Mouse (Mus musculus): ENCODE data around the gene Cfdp1.
A peak's percentile ranks its signal among the peaks of the same experiment; 100 is the strongest.
"Not testable (repeated sequence)": the region's sequence is repeated elsewhere in the genome, so short reads cannot be mapped to it uniquely, and the experiment has no call there.

Gene Cfdp1

DNA sequence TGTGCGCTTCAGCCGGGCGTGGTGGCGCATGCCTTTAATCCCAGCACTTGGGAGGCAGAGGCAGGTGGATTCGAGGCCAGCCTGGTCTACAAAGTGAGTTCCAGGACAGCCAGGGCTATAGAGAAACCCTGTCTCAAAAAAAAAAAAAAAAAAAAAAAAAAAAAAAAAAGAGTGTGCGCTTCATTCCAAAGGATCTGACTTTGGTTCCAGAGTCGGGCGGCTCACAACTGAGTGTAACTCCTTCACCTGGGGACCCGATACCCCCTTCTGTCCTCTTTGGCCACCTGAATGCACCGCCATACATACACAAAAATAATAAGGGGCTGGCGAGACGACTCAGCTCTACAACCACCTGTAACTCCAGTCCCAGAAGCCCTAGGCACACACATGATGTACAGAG is 872 bp downstream of the Cfdp1 start:
- not testable (repeated sequence) for DNase-seq

DNA sequence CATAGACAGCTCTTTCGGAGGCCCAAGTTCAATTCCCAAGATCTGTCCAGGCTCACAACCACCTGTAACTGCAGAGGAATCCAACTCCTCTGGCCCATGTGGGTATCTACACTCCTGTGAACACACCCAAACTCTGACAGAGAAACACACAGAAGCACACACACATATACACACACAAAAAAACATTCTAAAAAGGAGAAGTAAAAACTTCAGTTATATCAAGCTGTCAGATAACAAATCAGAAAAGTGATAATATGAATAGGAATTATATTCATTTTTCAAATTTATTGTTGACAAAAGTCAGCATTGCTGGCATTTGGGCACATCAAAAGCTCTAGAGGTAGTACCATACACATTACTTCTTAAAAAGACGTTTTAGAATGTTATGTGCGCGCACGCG is 7.3 kb downstream of the Cfdp1 start:
- DNase-seq, result no peak

DNA sequence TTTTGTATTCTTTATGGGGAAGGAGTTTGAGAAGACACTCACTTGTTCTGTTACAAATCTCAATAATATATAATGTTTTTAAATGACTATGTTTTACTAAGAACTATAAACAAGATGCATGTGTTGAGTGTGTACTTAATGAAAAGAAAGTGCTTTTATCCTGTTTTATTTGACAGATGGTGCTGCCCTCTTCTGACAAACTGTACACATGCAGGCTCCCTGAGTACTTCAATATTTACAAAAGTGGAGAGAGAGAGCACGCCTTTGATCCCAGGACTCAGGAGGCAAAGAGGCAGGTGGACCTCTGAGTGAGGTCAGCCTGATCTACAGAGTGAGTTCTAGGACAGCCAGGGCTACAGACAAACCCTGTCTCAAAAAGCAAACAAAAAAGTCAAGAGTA is 18.6 kb downstream of the Cfdp1 start:
- no peak for DNase-seq

DNA sequence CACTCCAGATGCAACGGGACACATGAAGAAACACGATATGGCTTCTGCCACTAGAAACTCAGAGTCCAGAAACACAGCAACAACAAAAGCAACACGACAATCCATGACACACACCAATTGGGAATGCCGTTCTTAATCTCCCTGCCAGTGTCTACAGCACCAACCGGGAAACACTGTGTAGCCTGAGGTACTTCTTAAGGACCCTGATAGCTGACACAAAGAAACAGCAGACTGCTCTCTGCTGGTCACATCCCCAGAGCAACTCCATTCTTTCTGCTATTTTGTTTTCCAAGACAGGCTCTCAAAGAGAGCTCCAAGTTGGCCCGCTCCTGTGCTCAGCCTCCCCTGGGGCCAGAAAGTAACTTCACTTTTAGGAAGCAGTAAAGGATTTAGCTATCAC is 20.1 kb downstream of the Cfdp1 start:
- no peak for DNase-seq

DNA sequence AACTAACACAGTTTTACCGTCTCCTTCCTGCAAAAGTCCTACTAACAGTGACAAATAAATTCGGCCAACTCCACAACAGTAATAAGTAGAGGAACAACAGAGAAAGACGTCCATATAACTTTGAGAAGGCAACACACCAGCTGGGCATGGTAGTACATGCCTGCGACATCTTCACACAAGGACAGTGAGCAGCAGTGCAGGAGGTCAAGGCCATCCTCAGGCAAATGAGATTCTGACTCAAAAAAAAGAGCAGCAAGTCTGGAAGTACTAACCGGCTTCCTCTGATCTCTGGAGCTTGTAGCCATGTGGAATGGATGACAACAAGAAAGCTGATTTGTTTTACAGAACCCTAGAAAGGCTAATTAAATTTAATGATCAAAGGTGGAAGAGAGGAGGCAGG is 21.1 kb downstream of the Cfdp1 start:
- no peak for DNase-seq

DNA sequence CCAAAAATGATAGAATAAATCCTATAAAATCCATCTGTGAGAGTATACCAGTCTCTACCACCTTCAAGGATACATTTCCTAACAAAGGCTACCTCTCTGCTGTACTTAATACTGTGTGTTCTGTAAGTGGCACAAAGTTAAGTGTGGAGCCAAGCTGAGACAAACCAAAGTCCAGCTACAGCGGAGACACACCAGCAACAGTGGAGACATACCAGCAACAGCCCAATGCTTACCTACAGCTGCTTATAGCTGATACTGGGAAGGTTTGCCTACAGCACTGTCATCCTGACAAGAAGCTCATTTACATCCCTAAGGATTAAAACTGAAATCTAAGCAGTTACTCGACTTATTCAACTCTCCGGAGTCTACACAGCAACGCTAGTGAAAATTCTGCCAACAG is 22.1 kb downstream of the Cfdp1 start:
- no peak for DNase-seq

GRCm38 (mm10) chr8:111828595-111828994 is 25.5 kb downstream of the Cfdp1 start:
- no peak for DNase-seq

- peak; percentile 24 for DNase-seq
Measured at GRCm38 (mm10) chr8:111825219-111825618, 28.9 kb downstream of the Cfdp1 start.

GRCm38 (mm10) chr8:111824334-111824733 is 29.8 kb downstream of the Cfdp1 start:
- no peak for DNase-seq

DNA sequence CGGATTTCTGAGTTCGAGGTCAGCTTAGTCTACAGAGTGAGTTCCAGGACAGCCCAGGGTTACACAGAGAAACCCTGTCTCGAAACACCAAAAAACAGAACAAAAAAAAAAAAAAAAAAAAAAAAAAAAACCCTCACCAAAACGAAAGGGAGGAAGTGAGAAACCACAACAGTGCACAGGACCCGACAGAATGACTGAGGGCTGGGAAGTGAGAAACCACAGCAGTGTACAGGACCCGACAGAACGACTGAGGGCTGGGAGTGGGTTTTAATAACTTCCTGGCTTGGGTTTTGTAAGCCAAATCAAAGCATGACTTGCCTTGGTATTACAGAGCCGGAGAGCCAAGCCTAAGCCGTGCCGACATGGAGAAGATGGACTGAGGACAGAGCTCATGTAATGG is 32.9 kb downstream of the Cfdp1 start:
- DNase-seq, result peak; percentile 59

- DNase-seq, result no peak
Measured at GRCm38 (mm10) chr8:111820691-111821090, 33.4 kb downstream of the Cfdp1 start.

DNA sequence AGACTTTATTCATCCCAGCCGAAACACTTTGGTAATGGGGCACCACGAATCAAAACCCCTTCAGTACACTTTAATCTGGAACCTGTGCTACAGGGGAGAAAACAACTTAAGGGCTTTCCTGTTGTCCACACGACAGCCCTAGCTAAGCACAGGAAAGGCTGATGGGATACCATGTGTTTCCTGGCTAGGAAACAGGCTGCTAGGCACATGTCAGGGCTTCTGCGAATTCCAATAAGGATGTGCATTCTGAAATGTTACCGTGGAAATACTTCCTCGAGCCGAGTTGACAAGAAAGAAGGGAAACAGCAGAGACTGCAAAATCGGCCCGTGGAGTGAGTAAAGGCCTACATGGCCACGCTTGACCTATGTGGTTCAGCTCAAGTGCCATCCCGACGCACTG is 34.1 kb downstream of the Cfdp1 start:
- no peak for DNase-seq

DNA sequence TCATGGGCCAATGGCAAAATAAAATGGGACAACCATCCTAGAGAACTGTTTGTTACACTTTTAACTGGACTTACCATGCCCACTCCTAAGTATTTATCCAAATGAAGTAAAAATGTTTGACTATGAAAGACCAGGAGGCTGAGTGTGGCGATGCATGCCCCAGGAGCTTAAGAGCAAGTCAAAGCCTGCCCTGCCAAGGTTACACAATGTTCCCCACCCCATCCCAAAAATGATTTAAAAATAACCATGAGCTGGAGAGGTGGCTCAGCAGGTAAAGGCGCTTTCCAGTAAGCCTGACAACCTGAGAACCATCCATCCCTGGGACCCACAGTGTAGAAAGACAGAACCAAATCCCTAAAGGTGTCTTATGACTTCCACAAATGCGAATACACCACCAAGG is 35.5 kb downstream of the Cfdp1 start:
- no peak for DNase-seq

GRCm38 (mm10) chr8:111815078-111815477 is 39.0 kb downstream of the Cfdp1 start:
- DNase-seq, result no peak

DNA sequence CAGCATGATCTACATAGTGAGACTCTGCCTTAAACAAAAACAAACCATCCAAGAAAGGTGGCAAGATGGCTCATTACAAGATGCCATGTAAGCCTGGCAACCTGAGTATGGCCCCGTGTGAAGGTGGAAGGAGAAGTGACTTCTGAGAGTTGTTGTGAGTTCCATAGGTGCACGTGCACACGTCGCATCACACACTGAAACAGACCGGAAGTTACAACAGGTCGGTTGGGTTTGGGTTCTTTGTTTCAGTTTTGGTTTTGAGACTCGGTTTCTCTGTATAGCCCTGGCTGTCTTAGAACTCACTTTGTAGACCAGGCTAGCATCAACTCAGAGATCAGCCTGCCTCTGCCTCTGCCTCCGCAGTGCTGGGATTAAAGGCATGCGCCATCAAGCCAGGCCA is 40.3 kb downstream of the Cfdp1 start:
- DNase-seq, result no peak

GRCm38 (mm10) chr8:111812835-111813234 is 41.3 kb downstream of the Cfdp1 start:
- DNase-seq, result no peak

DNA sequence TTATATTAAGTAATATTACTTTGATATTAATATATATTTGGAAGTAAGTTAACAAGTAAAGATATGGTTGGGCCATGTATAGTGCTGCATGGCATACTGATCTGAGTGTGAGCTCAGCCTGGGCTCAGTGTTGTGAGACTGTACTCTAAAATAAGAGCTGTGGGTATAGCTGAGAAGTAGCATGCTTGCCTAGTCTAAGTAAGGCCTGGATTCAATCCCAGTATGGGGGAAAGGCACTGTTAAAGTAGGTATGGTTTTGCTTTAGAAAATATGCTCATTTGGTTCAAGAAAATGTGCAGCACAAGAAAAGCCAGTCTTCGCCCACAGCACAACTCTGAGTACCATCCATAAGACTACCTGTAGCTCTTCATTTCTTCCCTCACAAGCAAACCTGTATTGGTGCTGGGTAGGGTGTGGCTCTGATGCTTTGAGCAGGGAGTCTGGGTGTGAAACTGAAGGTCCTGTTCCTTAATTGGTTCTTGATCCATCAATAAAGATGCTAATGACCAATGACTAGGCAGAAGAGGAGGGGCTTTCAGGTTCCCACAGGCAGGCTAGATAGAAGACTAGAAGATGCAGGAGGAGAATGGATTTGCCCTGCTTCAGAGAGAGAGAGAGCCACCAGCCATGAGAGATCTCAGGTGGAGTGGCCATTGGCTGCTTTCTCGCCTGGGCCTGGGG is 43.3 kb downstream of the Cfdp1 start:
- no peak for DNase-seq

- no peak for DNase-seq
Measured at GRCm38 (mm10) chr8:111808891-111809622, 45.0 kb downstream of the Cfdp1 start.

DNA sequence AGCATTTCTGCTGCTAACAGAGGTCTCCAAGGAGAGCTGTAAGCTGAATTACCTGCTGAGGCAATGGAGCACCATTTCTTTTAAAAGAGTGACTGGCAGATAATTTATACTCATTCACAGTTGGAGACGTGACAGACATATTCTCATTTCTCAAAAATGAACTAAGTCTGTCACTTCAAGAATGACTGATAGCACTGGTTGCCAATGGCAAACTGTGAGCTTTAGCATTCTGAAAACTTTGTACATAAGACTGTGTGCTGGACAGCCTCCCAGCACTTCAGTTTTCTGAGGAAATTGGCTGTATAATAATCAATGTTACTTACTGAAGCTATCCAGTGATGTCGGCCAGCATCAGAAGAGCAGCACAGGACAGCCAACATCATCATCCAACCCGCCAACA is 46.1 kb downstream of the Cfdp1 start:
- DNase-seq, result no peak

DNA sequence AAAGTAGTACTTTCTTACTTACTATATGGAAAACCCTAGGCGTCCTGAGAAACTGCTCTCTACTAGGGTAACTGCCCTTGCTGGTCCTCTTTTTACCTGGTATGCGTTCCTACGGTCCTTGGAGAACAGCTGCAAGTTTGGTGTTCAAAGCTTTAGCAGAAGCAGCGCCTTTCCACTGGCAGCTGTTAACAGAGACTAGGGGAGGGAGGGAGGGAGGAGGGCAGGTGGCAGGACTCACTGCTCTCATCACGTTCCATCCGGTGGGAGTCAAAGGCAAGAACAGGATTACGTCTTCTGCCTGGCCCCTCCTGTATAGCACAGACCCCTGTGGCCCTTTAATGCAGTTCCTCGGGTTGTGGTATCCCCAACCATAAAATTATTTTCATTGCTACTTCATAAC is 50.7 kb downstream of the Cfdp1 start:
- no peak for DNase-seq

- no peak for DNase-seq
Measured at GRCm38 (mm10) chr8:111802256-111802655, 51.8 kb downstream of the Cfdp1 start.

DNA sequence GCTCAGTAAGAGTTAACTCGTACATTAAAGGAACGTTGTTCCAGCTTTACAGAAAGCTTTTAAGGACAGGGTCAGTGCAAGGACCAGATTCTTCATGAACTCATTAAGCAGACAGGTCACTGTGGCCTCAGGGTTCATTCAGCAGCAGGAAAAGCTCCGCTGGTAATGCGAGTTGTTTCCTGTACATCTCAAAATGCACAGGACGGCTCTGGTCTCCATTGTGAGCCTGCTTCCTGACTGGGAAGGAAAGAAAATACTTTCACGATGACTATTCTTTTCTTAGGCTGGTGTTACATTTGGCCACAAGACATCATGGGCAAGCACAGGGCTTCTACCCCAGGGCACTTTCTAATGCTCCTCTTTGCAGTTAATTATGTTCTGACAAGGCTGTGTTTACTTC is 52.6 kb downstream of the Cfdp1 start:
- DNase-seq, result no peak

GRCm38 (mm10) chr8:111796528-111796927 is 57.6 kb downstream of the Cfdp1 start:
- DNase-seq, result no peak

DNA sequence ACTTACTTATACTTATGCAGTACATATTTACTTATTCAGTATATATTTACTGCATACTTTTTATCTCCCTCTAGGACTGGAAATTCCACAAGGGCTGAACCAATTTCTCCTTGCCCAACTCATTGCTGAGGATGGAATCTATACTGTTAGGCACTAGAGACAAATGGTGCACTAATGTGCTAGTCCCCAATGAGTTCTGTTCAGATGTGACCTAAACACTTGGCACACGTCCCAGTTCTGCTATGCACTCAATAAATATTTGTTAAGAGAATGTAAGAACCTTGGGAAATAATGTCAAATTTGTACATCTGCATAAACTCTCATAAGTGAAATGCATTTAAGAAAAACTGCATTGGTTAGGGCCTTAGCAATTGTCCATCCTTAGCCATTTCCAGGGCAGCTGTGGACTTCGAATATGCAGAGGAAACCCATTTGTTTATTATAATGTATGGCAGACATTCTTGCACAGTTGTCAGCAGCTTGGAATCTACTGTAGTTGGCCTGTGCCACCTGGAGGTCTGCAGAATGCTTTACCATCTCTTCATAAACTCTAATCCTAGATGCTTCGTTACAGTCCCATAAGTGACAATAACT is 60.7 kb downstream of the Cfdp1 start:
- DNase-seq, result no peak

All from thymus, postnatal 4 days (tissue).